Mouse (Mus musculus): ENCODE measurements around the gene 2310039H08Rik.

- TF ChIP-seq POLR2A (IDR thresholded peaks at IDR 0.05; ENCODE audit: borderline replicate concordance, low read depth, low read length) (no peak), CTCF (IDR thresholded peaks at IDR 0.05; ENCODE audit: low read depth, low read length) (no peak)
Measured at GRCm38 (mm10) chr17:46758753-46759152, 13.7 kb upstream of the 2310039H08Rik start.

Data from bone marrow macrophage, adult 2 months (primary cell).